Mouse (Mus musculus): ENCODE data around the gene Mtrex.
A peak's percentile ranks its signal among the peaks of the same experiment; 100 is the strongest.

Gene Mtrex

DNA sequence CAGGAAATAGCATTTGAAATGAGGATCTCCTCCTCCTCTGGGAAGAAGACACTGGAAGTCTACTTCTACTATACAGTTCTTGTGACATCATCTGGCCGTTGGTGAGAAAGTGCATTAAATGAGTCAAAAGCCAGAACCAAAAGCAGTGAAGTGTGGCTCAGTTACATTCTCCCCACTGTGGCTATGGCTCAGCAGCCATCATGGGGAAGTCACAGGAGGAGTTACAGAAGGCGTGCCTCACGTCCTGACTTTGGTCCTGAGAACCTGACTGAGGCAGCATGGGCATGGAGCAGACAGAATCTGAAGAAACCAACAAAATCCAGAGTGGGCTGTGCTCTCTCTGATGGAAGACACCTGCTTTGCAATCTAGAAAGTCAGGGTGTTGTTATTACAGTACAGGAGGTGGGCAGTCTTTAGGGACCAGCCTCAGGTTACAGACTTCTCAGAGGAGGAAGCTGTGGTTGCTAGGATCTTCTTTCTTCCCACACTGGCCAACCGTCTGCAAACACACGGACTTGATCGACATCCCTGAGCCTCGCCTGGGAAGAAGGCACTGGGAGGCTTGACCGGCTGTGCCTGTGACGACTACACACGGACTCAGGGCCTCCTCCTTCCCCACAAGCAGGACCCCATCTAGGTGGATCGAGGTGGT, 57.0 kb downstream of the Mtrex start:
- no peak for DNase-seq (ENCODE audit: low spot score in 2 of 2)

DNA sequence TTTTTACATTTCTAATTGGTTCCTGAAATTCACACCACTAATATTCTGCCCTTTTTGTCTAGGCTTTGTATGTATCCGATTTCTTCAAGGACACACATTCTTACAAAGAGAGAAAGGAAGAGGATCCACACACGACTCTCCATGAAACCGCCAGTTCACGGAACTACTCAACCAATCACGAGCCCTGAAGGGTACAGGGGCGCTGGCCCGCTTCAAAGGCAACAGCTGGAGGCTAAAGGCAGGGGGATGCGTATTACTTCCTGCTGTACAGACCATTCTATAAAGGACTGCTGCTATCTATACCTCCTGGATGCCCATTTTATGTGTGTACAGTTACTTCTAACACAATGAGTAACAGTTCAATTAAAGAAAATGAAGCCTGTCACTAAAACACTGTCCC, 59.8 kb downstream of the Mtrex start:
- DNase-seq (ENCODE audit: low spot score in 2 of 2): no peak

DNA sequence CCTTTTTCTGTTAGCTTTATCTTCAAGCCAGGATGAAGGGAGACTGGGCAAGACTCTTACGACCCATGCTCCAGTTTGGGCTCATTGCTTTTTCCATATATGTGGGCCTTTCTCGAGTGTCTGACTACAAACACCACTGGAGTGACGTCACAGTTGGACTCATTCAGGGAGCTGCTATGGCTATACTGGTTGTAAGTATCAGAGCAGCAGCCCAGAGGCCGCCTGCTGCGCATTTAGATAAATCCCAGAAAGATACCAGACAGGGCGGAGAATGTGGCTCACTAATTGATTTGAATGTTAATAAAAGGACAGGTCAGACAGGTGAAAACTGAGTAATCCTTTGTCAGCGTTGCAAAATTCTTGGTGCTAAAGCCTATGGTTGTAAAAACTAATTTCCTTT, 60.4 kb downstream of the Mtrex start:
- no peak for DNase-seq (ENCODE audit: low spot score in 2 of 2)

DNA sequence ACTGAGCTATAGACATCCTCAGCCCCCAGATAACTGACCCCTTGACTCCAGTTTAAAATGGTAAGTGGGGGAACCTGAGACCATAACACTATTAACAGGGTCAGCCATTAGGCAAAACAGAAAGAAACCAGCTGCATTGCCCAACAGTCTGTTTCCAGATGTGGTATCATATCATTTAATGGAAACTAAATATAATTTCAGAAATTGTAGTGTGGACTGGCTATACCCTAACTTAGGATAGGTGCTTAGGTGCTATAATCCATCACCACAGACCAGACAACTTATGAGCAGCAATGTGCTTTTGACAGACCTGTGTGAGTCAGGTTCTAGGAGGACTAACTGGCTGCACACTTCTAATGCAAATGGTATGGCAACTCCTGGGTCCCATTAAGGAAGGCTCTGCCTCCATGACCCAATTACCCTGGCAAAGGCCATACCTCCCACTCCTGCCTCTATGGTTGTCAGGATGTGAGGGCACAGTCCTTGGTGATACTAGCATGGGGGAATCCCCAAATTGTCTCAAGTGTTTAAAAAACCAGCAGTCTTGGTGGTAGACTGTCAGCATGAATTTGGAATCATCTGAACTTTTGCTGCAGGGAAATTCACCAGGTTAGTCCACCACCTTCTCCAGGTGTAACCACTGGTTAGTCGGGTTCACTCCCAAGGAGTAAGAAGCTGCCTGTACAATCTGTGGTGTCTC, 64.1 kb downstream of the Mtrex start:
- DNase-seq (ENCODE audit: low spot score in 2 of 2): no peak

DNA sequence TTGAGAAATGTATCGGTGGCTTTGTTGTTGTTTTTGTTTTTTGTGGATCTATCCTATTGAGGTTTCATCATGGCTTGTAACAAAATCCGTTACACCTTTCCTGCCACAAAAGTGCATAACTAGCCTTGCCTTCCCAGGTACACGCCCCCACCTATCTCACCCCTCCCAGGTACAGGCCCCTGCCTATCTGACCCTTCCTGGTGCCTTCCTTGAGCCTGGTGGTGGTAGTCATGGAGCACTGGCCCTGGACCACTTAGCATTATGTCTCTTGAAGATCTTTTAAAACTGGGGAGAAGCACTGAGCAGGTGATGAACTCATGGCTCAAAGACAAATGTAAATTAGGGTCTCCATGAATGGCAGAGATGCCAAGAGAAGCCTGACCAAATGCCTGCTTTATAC, 64.9 kb downstream of the Mtrex start:
- no peak for DNase-seq (ENCODE audit: low spot score in 2 of 2)

DNA sequence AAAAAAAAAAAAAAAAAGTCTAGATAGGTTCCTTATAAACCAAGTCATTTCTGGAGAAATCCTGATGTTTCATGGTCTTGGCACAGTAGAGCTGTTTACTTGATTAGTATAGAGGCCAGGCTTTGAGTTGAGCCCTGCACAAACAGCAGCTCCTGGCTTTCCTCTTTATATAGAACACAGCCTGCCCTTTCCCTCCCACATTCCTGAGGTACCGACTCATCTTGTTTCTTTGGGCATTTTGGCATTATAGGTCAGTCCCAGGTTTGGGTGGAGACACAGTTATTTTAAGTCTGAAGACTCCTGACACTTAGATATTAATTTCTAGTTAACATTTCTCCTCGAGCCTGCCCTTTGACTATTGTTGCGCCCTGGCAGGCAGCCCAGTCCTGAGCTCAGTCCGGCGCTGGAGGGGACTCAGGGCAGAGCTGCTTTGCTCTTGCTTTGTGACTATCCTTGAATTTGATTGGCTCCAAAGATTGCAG, 65.3 kb downstream of the Mtrex start:
- no peak for DNase-seq (ENCODE audit: low spot score in 2 of 2)

DNA sequence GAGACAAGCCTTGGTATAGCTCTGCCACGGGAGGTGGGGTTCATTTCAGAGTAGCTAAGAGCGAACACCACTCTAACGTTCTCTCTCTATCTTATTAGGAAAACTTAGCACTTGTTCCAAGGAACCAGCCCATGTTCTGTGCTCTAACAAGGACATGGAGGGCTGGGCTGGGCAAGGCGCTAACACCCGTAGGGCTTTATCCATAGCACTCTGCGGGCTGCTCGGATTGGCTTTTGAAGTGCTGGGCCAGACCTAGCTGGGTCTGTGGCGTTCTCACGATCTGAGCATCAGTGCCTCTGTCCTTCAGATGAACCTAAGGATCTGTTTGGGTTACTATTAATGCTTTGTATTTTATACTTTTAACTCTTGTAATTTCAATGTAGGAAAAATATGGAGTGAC, 66.3 kb downstream of the Mtrex start:
- DNase-seq (ENCODE audit: low spot score in 2 of 2): no peak

DNA sequence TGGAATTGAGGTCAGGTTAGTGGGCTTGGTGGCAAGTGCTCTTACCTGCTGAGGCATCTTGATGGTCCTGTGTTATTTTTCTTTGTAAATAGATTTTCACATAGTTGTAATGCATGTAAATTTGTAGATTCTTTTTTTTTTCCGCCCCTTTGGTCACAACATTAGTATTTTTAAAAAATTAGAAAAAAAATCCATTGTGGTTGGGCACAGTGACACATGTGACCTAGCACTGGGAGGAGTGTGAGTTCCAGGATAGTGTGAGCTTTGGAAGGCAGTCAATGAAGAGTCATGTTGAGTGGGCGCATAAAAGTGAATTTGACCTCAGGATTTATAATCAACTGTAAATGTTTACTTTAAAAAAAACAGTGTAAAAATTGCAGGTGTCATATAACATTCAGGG, 66.8 kb downstream of the Mtrex start:
- no peak for DNase-seq (ENCODE audit: low spot score in 2 of 2)

DNA sequence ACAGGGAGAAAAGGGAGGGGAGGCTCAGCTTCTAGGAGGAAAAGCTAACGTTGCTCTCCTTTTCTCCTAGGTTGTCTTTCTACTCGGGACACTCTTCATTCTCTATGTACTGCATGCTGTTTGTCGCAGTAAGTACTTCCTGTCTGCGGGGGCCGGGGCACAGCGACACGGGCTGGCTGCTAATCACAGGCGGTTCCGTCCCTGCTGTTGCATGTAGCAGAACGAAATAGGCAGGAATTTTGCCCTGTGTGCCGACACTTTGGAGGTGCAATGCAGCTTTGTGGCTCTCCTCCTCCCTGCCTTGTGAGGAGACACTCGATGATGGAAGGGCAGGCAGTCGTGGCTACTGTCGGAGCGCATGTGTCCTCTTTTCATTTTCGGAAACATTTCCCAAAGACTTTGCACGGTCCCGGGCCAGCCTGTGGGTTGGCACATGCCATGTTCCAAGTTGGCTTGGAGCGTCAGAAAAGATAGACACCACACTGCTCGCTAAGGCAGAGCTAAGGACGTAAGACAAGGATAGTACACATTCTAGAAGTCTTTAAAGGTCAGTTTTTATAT, 67.5 kb downstream of the Mtrex start:
- DNase-seq (ENCODE audit: low spot score in 2 of 2): no peak

DNA sequence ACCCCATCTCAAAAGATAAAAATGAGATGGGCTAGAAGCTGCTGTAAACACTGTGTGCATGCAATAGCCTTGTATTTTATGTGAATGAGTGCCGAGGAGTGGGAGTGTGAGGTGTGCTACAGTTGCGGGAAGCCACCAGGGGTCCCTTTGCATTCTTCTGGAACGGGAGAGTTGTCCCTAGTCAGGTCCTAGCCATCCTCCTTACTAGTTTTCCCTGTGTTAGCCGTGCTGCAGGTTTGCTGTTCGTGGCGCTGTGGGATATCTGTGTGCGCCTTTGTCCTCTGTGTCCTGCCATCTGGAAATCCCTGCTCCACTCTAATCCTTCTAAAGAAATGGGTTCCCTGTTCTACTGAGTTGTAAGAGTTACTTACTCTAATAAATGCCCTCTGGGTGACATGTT, 69.3 kb downstream of the Mtrex start:
- DNase-seq (ENCODE audit: low spot score in 2 of 2): no peak

DNA sequence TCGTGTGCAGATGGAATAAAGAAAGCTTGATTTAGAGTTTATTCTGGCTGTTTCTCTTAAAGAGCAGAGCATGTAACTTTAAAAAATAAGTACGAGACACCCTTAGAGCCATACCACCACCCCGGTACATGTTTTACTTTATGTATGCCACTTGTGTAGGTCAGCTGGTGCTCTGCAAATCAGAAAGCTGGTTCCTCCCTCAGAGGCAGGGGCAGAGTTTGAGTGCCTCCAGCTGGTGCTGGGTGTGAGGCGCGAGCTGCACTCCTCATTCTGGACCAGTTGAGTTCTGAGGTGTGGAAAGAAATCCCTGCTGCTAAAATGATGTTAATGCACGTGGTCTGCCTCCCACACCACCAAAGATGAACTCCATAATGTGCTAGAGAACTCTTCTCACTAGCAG, 72.8 kb downstream of the Mtrex start:
- DNase-seq (ENCODE audit: low spot score in 2 of 2): no peak

DNA sequence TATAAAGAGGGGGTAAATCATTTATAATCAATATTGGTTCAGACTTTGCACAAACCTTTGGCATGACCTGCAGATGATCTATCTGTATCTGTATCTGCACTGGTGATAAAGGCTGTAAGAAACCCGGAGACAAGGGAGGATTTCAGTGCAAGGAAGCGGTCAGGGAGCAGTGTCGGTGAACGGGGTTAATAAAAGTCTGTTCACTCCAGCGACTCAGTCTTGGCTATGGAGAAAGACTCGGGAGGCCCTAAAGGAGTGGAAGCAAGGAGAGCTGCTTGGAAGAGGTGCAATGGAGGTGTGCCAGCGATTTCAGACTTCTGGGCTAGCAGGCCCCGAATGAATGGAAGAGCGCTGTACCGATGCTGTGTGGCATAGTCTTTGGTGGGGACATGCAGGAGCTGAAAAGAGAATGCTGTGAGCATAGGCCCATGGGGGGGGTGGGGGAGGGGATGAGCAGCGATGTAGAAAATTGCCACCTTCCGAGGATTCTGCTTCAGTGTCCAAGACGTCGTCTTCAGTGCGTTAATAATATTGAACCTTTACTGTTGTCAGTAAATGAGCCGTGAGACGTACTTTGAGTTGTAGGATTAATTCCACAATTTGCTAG, 73.4 kb downstream of the Mtrex start:
- DNase-seq (ENCODE audit: low spot score in 2 of 2): no peak

DNA sequence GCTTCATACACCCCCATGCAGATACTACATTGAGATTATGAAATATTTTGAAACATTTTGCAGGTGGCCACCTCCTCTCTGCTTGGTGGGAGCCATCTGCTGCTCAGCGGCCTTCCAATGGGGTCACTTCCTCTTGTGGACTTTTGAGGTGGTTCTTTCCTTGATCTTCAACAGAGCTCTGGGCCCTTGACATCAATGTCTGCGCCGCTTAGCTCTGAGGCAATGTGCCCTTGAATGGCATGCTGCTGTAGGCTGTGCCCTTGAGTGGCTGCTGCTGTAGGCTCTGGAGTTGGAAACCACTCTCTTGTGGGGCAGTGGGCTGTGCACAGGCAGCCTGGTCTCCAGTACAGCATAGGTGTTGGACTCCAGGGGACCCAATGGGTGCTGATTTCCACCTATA, 81.3 kb downstream of the Mtrex start:
- no peak for DNase-seq (ENCODE audit: low spot score in 2 of 2)

DNA sequence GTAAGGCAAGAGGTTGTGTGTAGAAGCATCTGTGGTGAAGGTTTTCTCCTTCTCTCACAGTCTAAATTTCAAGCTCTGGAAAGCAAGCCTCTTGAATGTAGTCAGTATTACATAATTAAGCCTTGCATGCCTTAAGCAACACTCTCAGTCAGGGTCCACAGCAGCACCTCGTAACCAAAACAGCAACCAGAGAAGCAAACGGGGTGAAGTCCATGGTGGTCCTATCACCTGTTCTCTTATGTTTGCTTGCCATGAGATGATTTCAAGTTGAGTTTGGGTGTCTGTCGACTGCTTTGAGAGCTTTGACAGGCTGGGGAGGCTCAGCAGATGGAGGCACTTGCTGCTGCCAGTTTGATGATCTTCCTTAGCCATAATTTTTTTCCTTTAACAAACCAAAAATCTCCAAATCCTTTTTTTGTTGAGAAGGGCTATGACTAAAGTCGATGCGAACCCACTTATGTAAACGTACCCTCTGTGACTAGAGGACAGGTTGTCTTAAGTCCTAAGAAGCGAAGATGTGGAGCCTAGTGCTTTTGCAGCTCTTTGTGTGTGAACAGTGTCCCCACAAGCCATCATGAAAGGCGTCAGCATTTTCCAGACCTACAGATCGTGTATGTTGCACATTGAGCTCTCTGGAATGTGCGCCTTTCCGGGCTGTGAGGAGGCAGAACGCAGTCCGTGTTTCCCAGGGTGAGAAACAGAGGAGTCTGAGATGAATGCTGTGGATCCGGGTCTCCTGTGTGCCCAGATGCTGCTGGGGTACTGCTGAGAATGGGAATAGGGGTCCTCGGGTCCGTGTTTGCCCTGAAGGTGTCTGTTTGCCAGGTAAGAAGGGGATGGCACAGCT, 86.7 kb downstream of the Mtrex start:
- peak; percentile 13 to 48 for DNase-seq (ENCODE audit: low spot score in 2 of 2)

DNA sequence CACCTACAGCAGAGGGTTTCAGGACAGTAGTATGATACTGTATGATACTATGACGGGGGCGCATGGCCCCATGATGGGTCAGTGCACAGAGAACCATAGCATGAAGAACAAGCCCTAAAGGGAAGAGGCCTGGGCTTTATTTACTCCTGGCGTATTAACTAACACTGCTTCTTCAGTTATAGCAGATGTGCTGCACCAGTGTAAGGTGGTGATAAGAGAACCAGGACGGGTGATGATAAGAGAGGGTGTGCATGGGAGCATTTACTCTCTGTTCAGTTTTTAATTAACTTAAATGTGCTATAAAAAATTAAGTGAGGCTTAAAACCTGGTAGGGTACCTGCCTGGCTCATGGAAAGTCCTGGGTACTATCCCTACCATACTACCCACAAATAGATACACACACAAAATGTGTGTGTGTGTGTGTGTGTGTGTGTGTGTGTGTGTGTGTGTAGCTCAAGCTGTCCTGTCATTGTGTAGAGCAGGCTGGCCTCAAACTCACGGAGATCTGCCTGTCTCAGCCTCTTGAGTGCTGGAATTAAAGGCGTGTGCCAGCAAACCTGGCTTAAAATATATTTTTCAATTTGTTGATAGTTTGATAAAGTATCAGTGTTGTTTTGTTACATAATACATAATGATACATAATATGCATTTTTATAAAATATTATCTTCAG, 88.5 kb downstream of the Mtrex start:
- no peak for DNase-seq (ENCODE audit: low spot score in 2 of 2)

DNA sequence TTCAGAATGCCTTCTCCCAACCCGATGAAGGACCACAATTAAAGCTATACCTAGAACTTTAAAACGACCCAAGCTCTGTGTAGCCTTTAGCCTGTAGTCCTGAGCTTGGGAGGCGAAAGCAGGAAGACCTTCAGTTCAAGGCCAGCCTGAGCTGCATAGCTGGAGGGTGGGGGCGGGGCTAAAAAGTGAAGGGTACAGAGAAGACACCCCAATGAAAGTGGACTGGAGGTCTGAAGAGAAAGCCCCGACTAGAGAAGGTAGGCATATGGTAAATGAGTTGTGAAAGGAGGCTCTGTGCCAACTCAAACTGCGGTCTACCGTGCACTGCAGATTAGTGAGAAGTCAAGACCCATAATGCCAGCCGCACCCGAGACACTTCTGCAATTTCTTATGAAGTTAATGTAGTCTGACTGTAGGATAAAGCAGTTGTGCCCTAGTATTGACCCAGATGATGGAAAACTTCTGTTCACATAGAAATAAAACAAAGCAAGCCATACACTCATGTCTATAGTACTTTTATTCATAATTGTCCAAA, 89.5 kb downstream of the Mtrex start:
- DNase-seq (ENCODE audit: low spot score in 2 of 2): no peak

DNA sequence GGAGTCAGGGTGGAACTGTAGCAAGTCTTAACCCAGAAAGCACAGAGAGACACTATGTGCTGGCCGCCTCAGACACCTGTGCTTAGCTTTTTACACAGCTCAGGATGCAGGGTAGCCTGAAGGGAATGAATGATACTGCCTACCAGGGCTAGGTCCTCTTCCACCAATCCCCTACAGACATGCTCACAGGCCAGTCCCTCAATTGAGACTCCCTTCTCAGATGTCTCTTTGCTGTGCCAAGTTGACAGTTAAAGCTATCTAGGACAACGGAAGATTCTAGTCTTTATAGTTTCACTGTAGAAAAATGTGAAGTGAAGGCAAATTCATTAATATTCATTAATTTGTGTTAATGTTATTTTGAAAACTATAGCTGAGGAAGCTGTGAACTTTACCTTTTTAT, 90.2 kb downstream of the Mtrex start:
- no peak for DNase-seq (ENCODE audit: low spot score in 2 of 2)

DNA sequence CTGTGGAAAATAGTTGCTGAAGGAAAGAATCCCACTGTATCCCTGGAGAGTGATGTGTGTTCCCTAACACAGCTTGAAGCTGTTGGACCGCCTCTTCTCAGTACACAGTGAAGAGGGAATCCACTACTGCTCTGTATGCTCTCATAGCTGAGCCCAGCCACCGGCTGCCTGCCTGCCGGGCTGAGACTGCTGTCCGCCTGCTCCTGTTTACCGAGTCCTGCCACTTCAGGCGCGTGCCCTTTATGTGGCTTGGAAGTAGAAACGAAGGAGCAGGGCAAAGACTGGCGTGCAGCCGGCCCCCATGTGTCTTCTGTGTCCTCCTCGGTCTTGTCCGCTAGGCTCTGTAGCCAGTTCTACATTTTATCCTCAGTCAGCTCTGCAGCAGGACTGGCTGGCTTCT, 92.1 kb downstream of the Mtrex start:
- DNase-seq (ENCODE audit: low spot score in 2 of 2): no peak

DNA sequence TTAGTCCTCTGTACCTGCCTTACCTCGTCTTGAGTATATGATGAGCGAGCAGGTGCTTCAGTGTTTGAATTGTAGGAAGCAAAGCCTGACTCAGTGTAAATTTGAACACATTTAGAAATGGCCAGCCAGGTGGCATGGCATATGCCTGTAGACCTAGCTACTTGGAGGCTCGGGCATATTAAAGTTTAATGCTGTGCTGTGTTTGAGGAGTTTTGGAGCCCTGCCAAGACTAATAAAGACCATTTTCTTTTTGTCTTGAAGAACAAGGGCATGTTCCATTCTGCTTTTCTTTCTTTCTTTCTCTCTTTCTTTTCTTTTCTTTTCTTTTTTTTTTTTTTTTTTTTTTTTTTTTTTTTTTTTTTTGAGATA, 93.3 kb downstream of the Mtrex start:
- DNase-seq (ENCODE audit: low spot score in 2 of 2): no peak

DNA sequence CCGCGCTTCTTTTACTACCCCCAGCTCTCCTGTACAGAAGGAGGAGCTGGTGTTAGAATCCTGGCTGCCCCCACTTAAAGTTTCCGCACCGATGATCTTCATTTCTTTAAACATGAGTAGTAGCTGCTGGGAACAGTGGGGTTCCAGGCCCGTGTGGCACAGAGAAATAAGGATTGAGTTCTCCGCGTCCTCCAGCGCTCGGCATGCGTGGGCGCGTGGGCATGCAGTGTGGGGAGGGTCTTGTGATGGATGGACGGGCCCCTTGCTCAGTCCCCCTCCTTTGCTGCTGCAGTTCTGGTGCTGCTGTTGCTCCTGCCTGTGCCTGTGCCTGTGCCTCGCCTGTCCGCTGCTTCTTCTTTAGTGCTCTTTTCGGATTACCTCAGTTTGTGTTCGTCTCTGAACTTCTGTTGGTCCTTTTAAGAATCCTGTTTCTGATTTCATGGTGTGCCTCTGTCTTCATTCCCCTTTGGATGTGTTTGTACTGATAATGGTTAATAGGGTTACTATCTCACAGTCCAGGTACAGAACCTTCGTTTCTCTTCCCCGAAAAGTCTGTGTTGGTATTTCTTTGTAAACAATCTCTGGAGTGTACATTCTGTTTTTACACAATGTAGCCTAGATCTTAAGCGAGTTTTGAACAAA, 93.8 kb downstream of the Mtrex start:
- DNase-seq (ENCODE audit: low spot score in 2 of 2): no peak

DNA sequence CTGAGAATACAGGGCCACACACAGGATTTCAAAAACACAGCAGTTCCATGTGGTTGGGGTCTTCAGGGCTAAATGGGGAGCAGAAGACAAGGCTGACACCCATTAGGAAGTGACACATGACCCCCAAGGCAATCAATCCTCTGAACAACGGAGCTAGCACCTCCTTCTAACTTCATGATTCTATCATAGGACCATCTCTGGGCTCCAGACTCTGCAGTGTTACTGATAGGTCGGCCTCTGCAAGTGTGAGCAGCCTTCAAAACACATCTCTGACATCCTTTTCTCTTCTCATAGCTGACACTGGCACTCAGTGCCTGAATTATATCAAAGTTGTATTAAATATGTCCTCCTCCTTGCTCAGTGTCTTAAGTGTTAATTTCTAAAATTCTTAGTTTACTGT, 94.6 kb downstream of the Mtrex start:
- no peak for DNase-seq (ENCODE audit: low spot score in 2 of 2)
